Mouse (Mus musculus) heart, postnatal 0 days (tissue): ENCODE measurements around the gene Kctd21.

Experiments used
- CTCF ChIP-seq: IDR thresholded peaks from 2 replicates; pipeline ENCODE4 v1.5.1; 2016; ENCODE audit warnings: antibody characterized with exemption, control low read depth, low read depth
- EP300 ChIP-seq: IDR thresholded peaks from 2 replicates; pipeline ENCODE4 v1.6.1; 2016; ENCODE audit warnings: antibody characterized with exemption, low read depth

GRCm38 (mm10) chr7:97330931-97331645 is 1.0 kb upstream of the Kctd21 start:
- no peak for TF ChIP-seq CTCF
- no peak for TF ChIP-seq EP300
